ENCODE assay signal across 29 mouse cellular contexts in genomic region chr6:135204869-135205268, GRCm38 (mm10). TPM values are rescaled to one million over a fixed set of nuclear protein-coding genes. Genes with fewer than 3 reads are reported as not detected.
A peak's percentile ranks its signal among the peaks of the same experiment; 100 is the strongest.
DNase-seq lines count a peak whose midpoint lies in the region; ATAC-seq and TF ChIP-seq lines count a peak whose summit lies in the region.
"Had no signal": no experiment of that assay in that cellular context is flagged by ENCODE, and none has a peak within 500 bp of the region (broad histone marks: within the 10 kb centered on the region; RNA-seq: fewer than 3 reads in every experiment).

No protein-coding gene starts in this region.

- WGBS in hindbrain, embryonic 16.5 days = 74% methylated on average over 4 of the region's 4 CpGs
- WGBS in hindbrain, embryonic 13.5 days = 73% methylated on average over 4 of the region's 4 CpGs
- 60% methylated on average over 4 of the region's 4 CpGs for WGBS in midbrain, postnatal 0 days
- WGBS in midbrain, embryonic 15.5 days = 62% methylated on average over 4 of the region's 4 CpGs
- WGBS in liver, embryonic 16.5 days (ENCODE audit: insufficient replicate concordance) = 32% methylated on average over 4 of the region's 4 CpGs

- H3K36me3 ChIP-seq in hindbrain, embryonic 16.5 days (ENCODE audit: control insufficient read depth, insufficient read depth, low read length) = no peaks in the 10 kb centered on the region
- peaks cover 9% of the 10 kb centered on the region for H3K36me3 ChIP-seq in hindbrain, embryonic 13.5 days
- no peaks in the 10 kb centered on the region; the same call in 1 of the 2 replicates for H3K36me3 ChIP-seq in midbrain, postnatal 0 days (ENCODE audit: insufficient read depth, low read length)
- no peaks in the 10 kb centered on the region for H3K36me3 ChIP-seq in midbrain, embryonic 15.5 days (replicated peaks)
- H3K36me3 ChIP-seq in liver, embryonic 16.5 days (ENCODE audit: control insufficient read depth, insufficient read depth) = peaks cover 4% of the 10 kb centered on the region

- peaks cover 2% of the 10 kb centered on the region for H3K4me1 ChIP-seq in hindbrain, embryonic 16.5 days (ENCODE audit: control insufficient read depth, insufficient read depth, low read depth, low read length)
- peaks cover 11% of the 10 kb centered on the region for H3K4me1 ChIP-seq in hindbrain, embryonic 13.5 days (replicated peaks)
- no peaks in the 10 kb centered on the region for H3K4me1 ChIP-seq in midbrain, postnatal 0 days (ENCODE audit: insufficient read depth, low read length)
- peaks cover 1% of the 10 kb centered on the region for H3K4me1 ChIP-seq in midbrain, embryonic 15.5 days
- peaks cover 43% of the 10 kb centered on the region for H3K4me1 ChIP-seq in liver, embryonic 16.5 days (ENCODE audit: control insufficient read depth, low read depth, low read length)
- H3K4me1 ChIP-seq: heart, embryonic 10.5 days had no signal

- H3K27me3 ChIP-seq in hindbrain, embryonic 16.5 days (replicated peaks; ENCODE audit: control insufficient read depth, insufficient read depth, low read length) = no peaks in the 10 kb centered on the region
- no peaks in the 10 kb centered on the region for H3K27me3 ChIP-seq in hindbrain, embryonic 13.5 days
- H3K27me3 ChIP-seq in midbrain, postnatal 0 days (ENCODE audit: insufficient read depth, low read length) = no peaks in the 10 kb centered on the region
- H3K27me3 ChIP-seq in midbrain, embryonic 15.5 days (replicated peaks) = no peaks in the 10 kb centered on the region
- no peaks in the 10 kb centered on the region for H3K27me3 ChIP-seq in liver, embryonic 16.5 days (ENCODE audit: control insufficient read depth, insufficient read depth, low read depth, low read length)
- H3K27me3 ChIP-seq: CH12.LX; limb, embryonic 15.5 days; neural tube, embryonic 13.5 days had no signal

- peak overlapping the region; percentile 26 for H3K27ac ChIP-seq in hindbrain, embryonic 16.5 days (ENCODE audit: low read depth, low read length)
- H3K27ac ChIP-seq in hindbrain, embryonic 13.5 days = no peak overlapping the region
- peak overlapping the region; percentile 62; the same call in 1 of the 2 replicates for H3K27ac ChIP-seq in midbrain, postnatal 0 days (ENCODE audit: low read depth, low read length)
- H3K27ac ChIP-seq in midbrain, embryonic 15.5 days = no peak overlapping the region
- H3K27ac ChIP-seq in liver, embryonic 16.5 days (ENCODE audit: low read length) = peak overlapping the region; percentile 72
- H3K27ac ChIP-seq: heart, embryonic 10.5 days; limb, embryonic 15.5 days; neural tube, embryonic 13.5 days had no signal

- H3K4me2 ChIP-seq in hindbrain, embryonic 16.5 days (ENCODE audit: low read length) = no peak overlapping the region
- H3K4me2 ChIP-seq in hindbrain, embryonic 13.5 days = no peak overlapping the region
- H3K4me2 ChIP-seq in midbrain, postnatal 0 days (ENCODE audit: low read depth, low read length, poor library complexity, severe bottlenecking) = no peak overlapping the region
- no peak overlapping the region for H3K4me2 ChIP-seq in midbrain, embryonic 15.5 days
- peak overlapping the region; percentile 50 for H3K4me2 ChIP-seq in liver, embryonic 16.5 days (ENCODE audit: low read depth, low read length)
- H3K4me2 ChIP-seq: limb, embryonic 15.5 days; midbrain, embryonic 11.5 days; neural tube, embryonic 13.5 days had no signal

- no peak for ATAC-seq in hindbrain, embryonic 16.5 days
- ATAC-seq in hindbrain, embryonic 13.5 days (ENCODE audit: low FRiP score) = no peak
- ATAC-seq in midbrain, postnatal 0 days (ENCODE audit: low FRiP score) = no peak
- ATAC-seq in midbrain, embryonic 15.5 days (replicated peaks) = no peak
- peak; percentile 73 for ATAC-seq in liver, embryonic 16.5 days (ENCODE audit: low read depth)
- no peak for ATAC-seq in frontal cortex, adult (ENCODE audit: low TSS enrichment)
- ATAC-seq: forebrain, embryonic 14.5 days; intestine, embryonic 16.5 days had no signal

- no peak overlapping the region for H3K9ac ChIP-seq in hindbrain, embryonic 16.5 days (ENCODE audit: low read depth, low read length)
- no peak overlapping the region for H3K9ac ChIP-seq in hindbrain, embryonic 13.5 days
- H3K9ac ChIP-seq in midbrain, postnatal 0 days (replicated peaks; ENCODE audit: low read length, poor library complexity, severe bottlenecking) = no peak overlapping the region
- H3K9ac ChIP-seq in midbrain, embryonic 15.5 days = no peak overlapping the region
- peak overlapping the region; percentile 42; the same call in 1 of the 2 replicates for H3K9ac ChIP-seq in liver, embryonic 16.5 days (ENCODE audit: low read depth, low read length)
- H3K9ac ChIP-seq: limb, embryonic 15.5 days; neural tube, embryonic 13.5 days had no signal

- no peak overlapping the region for H3K4me3 ChIP-seq in hindbrain, embryonic 16.5 days (ENCODE audit: low read length)
- no peak overlapping the region for H3K4me3 ChIP-seq in hindbrain, embryonic 13.5 days
- no peak overlapping the region for H3K4me3 ChIP-seq in midbrain, postnatal 0 days (ENCODE audit: low read depth, low read length)
- no peak overlapping the region for H3K4me3 ChIP-seq in midbrain, embryonic 15.5 days
- peak overlapping the region; percentile 9; the same call in 1 of the 2 replicates for H3K4me3 ChIP-seq in liver, embryonic 16.5 days (ENCODE audit: low read depth, low read length)
- H3K4me3 ChIP-seq: heart, embryonic 10.5 days; limb, embryonic 15.5 days; myocyte; neural tube, embryonic 13.5 days had no signal

- H3K9me3 ChIP-seq in hindbrain, embryonic 16.5 days (ENCODE audit: control insufficient read depth, low read length) = no peaks in the 10 kb centered on the region
- H3K9me3 ChIP-seq in hindbrain, embryonic 13.5 days = no peaks in the 10 kb centered on the region
- no peaks in the 10 kb centered on the region for H3K9me3 ChIP-seq in midbrain, postnatal 0 days (ENCODE audit: low read length)
- no peaks in the 10 kb centered on the region for H3K9me3 ChIP-seq in midbrain, embryonic 15.5 days
- H3K9me3 ChIP-seq in liver, embryonic 16.5 days (replicated peaks; ENCODE audit: control insufficient read depth, low read length) = no peaks in the 10 kb centered on the region
- H3K9me3 ChIP-seq: heart, embryonic 10.5 days; limb, embryonic 15.5 days; neural tube, embryonic 13.5 days had no signal

- no peak for DNase-seq in midbrain, postnatal 0 days (ENCODE audit: low spot score)
- DNase-seq in right cerebral cortex, postnatal 10 days (ENCODE audit: low spot score in 2 of 2) = no peak
- DNase-seq: adrenal gland, adult 2 months; cerebellum, adult 2 months; cerebellum, postnatal 25 days; embryo, embryonic 11 days; gastrocnemius, postnatal 10 days; kidney, adult 9 months; kidney, postnatal 25 days; left cerebral cortex, postnatal 4 days; lung, postnatal 4 days; right cerebral cortex, postnatal 4 days; thymus, postnatal 14 days had no signal

- no peak for TF ChIP-seq CTCF in midbrain, postnatal 0 days (IDR thresholded peaks at IDR 0.05)

RNA-seq across cellular contexts. Expression of gene Hebp1, which starts 7.0 kb away (rescaled TPM):
- polyA plus RNA-seq in hindbrain, embryonic 16.5 days (2015; fragmentation: Nextera tagmentation; extraction: Ambion mirVana) = 5.9 and 9.4 TPM in 2 replicates
- 2.9 and 4.2 TPM in 2 replicates for polyA plus RNA-seq in hindbrain, embryonic 13.5 days (2015; fragmentation: Nextera tagmentation; extraction: Ambion mirVana)
- total RNA-seq in midbrain, postnatal 0 days (2014; rRNA removed) = 8.9 and 10.6 TPM in 2 replicates
- polyA plus RNA-seq in midbrain, postnatal 0 days (2015; fragmentation: Nextera tagmentation; extraction: Ambion mirVana) = 8.7 and 9.2 TPM in 2 replicates
- polyA plus RNA-seq in midbrain, embryonic 15.5 days (2015; fragmentation: Nextera tagmentation; extraction: Ambion mirVana) = 4.7 and 6.1 TPM in 2 replicates
- polyA plus RNA-seq in liver, embryonic 16.5 days (2015; fragmentation: Nextera tagmentation; extraction: Ambion mirVana) = 133 and 134 TPM in 2 replicates
- total RNA-seq: CH12.LX had no signal

RNA-seq across cellular contexts. Expression of gene Fam234b, which starts 7.1 kb away (rescaled TPM):
- 110 and 120 TPM in 2 replicates for polyA plus RNA-seq in hindbrain, embryonic 16.5 days (2015; fragmentation: Nextera tagmentation; extraction: Ambion mirVana)
- 85.5 and 87.9 TPM in 2 replicates for polyA plus RNA-seq in hindbrain, embryonic 13.5 days (2015; fragmentation: Nextera tagmentation; extraction: Ambion mirVana)
- 90.5 and 106 TPM in 2 replicates for total RNA-seq in midbrain, postnatal 0 days (2014; rRNA removed)
- polyA plus RNA-seq in midbrain, postnatal 0 days (2015; fragmentation: Nextera tagmentation; extraction: Ambion mirVana) = 114 and 119 TPM in 2 replicates
- polyA plus RNA-seq in midbrain, embryonic 15.5 days (2015; fragmentation: Nextera tagmentation; extraction: Ambion mirVana) = 110 and 117 TPM in 2 replicates
- polyA plus RNA-seq in liver, embryonic 16.5 days (2015; fragmentation: Nextera tagmentation; extraction: Ambion mirVana) = 31.7 and 33.8 TPM in 2 replicates

RNA-seq across cellular contexts. Expression of gene Gsg1, which starts 49.3 kb away (rescaled TPM):
- 0.13 and 0.17 TPM in 2 replicates for polyA plus RNA-seq in hindbrain, embryonic 16.5 days (2015; fragmentation: Nextera tagmentation; extraction: Ambion mirVana)
- polyA plus RNA-seq in hindbrain, embryonic 13.5 days (2015; fragmentation: Nextera tagmentation; extraction: Ambion mirVana) = 0.19 and 0.32 TPM in 2 replicates
- 0.99 and 2.6 TPM in 2 replicates for total RNA-seq in midbrain, postnatal 0 days (2014; rRNA removed)
- polyA plus RNA-seq in midbrain, postnatal 0 days (2015; fragmentation: Nextera tagmentation; extraction: Ambion mirVana) = 0.17 and 0.37 TPM in 2 replicates
- 0.19 TPM in 1 of 2 replicates, not detected in the other for polyA plus RNA-seq in midbrain, embryonic 15.5 days (2015; fragmentation: Nextera tagmentation; extraction: Ambion mirVana)
- 0.13 TPM in 1 of 2 replicates, not detected in the other for polyA plus RNA-seq in liver, embryonic 16.5 days (2015; fragmentation: Nextera tagmentation; extraction: Ambion mirVana)
- total RNA-seq: adrenal gland, adult 2 months; CH12.LX; G1E; granulocyte monocyte progenitor cell, adult 5-6 weeks; left cerebral cortex, adult 18-20 months; left cerebral cortex, postnatal 4 days had no signal
- polyA plus RNA-seq: G1E had no signal

Comparison
In these comparisons a context has a peak if more than half of its experiments do, and no peak if none do; other contexts are left out.
1. H3K27ac ChIP-seq: peak in hindbrain, embryonic 16.5 days (single experiment), midbrain, postnatal 0 days (single experiment) and liver, embryonic 16.5 days (single experiment); none in hindbrain, embryonic 13.5 days (single experiment) and midbrain, embryonic 15.5 days (single experiment).
2. RNA of gene Hebp1, which starts 7.0 kb away (polyA plus RNA-seq): 133 to 134 TPM in liver, embryonic 16.5 days; 5.9 to 9.4 TPM in hindbrain, embryonic 16.5 days, 8.7 to 9.2 TPM in midbrain, postnatal 0 days, 4.7 to 6.1 TPM in midbrain, embryonic 15.5 days and 2.9 to 4.2 TPM in hindbrain, embryonic 13.5 days; every median in the first group is over 10 times any median in the second.